Mouse (Mus musculus): ENCODE results near the gene Rps6ka5. TPM values are rescaled to one million over a fixed set of nuclear protein-coding genes. Genes with fewer than 3 reads are reported as not detected.

The Rps6ka5 gene
- polyA plus RNA-seq, 1 experiment from 2014 or later: 2.4 TPM

- 0 out of 2 replicates have a peak overlapping the region, but pooled peaks have one; percentile 5 for H3K4me3 ChIP-seq
- H3K27ac ChIP-seq (replicated peaks): peak overlapping the region; percentile 79
- DNase-seq (ENCODE audit: low spot score): peak; percentile 75
- H3K9me3 ChIP-seq (replicated peaks): no peaks in the 10 kb centered on the region
- no peaks in the 10 kb centered on the region for H3K27me3 ChIP-seq (ENCODE audit: low read depth, poor library complexity, severe bottlenecking)
- H3K36me3 ChIP-seq: no peaks in the 10 kb centered on the region
- WGBS: 23% methylated on average over 8 of the region's 8 CpGs
- peaks cover 45% of the 10 kb centered on the region for H3K4me1 ChIP-seq
These were observed 197.6 kb downstream of the Rps6ka5 start for GRCm38 (mm10) chr12:100529172-100529571.

- H3K4me1 ChIP-seq: peaks cover 40% of the 10 kb centered on the region
- no peaks in the 10 kb centered on the region for H3K9me3 ChIP-seq (replicated peaks)
- DNase-seq (ENCODE audit: low spot score): no peak
- no peaks in the 10 kb centered on the region for H3K36me3 ChIP-seq
- no peaks in the 10 kb centered on the region for H3K27me3 ChIP-seq (ENCODE audit: low read depth, poor library complexity, severe bottlenecking)
- WGBS: 60% methylated on average over 3 of the region's 3 CpGs
- H3K4me3 ChIP-seq: 0 out of 2 replicates have a peak overlapping the region, but pooled peaks have one; percentile 40
- H3K27ac ChIP-seq (replicated peaks): peak overlapping the region; percentile 79
These were observed 198.5 kb downstream of the Rps6ka5 start for GRCm38 (mm10) chr12:100528246-100528645.

GRCm38 (mm10) chr12:100527753-100528152 lies 199.0 kb downstream of the Rps6ka5 start:
- Histone ChIP-seq H3K27ac (replicated peaks) (peak overlapping the region; percentile 79), H3K4me1 (peaks cover 40% of the 10 kb centered on the region), H3K36me3 (no peaks in the 10 kb centered on the region), H3K27me3 (ENCODE audit: low read depth, poor library complexity, severe bottlenecking) (no peaks in the 10 kb centered on the region), H3K4me3 (peak overlapping the region; percentile 40), H3K9me3 (replicated peaks) (no peaks in the 10 kb centered on the region)
- 12% methylated on average over 9 of the region's 9 CpGs for WGBS
- peak; percentile 75 for DNase-seq (ENCODE audit: low spot score)

- Histone ChIP-seq H3K4me3 (peak overlapping the region; percentile 40), H3K36me3 (no peaks in the 10 kb centered on the region), H3K9me3 (replicated peaks) (no peaks in the 10 kb centered on the region), H3K27ac (replicated peaks) (peak overlapping the region; percentile 79), H3K27me3 (ENCODE audit: low read depth, poor library complexity, severe bottlenecking) (no peaks in the 10 kb centered on the region), H3K4me1 (peaks cover 40% of the 10 kb centered on the region)
- WGBS: 76% methylated on average over 9 of the region's 9 CpGs
- no peak for DNase-seq (ENCODE audit: low spot score)
These were observed 199.5 kb downstream of the Rps6ka5 start for GRCm38 (mm10) chr12:100527241-100527640.

GRCm38 (mm10) chr12:100525939-100526338 lies 200.8 kb downstream of the Rps6ka5 start:
- WGBS: 62% methylated on average over 1 of the region's 1 CpGs
- no peaks in the 10 kb centered on the region for H3K36me3 ChIP-seq
- H3K27me3 ChIP-seq (ENCODE audit: low read depth, poor library complexity, severe bottlenecking): peaks cover 12% of the 10 kb centered on the region; the same call in 1 of the 2 replicates
- no peak for DNase-seq (ENCODE audit: low spot score)
- no peak overlapping the region for H3K4me3 ChIP-seq
- peaks cover 43% of the 10 kb centered on the region for H3K4me1 ChIP-seq
- no peak overlapping the region for H3K27ac ChIP-seq (replicated peaks)
- no peaks in the 10 kb centered on the region for H3K9me3 ChIP-seq (replicated peaks)

GRCm38 (mm10) chr12:100520794-100521186 lies 206.0 kb downstream of the Rps6ka5 start, which contains the start of gene Ttc7b:
TSS of gene Ttc7b (minus strand) at chr12:100520826.
- WGBS: 5% methylated on average over 42 of the region's 42 CpGs
- Histone ChIP-seq H3K27ac (replicated peaks) (peak within 1 kb of the TSS; percentile 97), H3K36me3 (peaks cover 10% of the 10 kb centered on the region), H3K27me3 (ENCODE audit: low read depth, poor library complexity, severe bottlenecking) (peaks cover 13% of the 10 kb centered on the region; the same call in 1 of the 2 replicates), H3K4me1 (peaks cover 26% of the 10 kb centered on the region), H3K9me3 (replicated peaks) (no peaks in the 10 kb centered on the region), H3K4me3 (peak within 1 kb of the TSS; percentile 91)
- DNase-seq (ENCODE audit: low spot score): peak; percentile 65

- DNase-seq (ENCODE audit: low spot score): peak; percentile 65
- Histone ChIP-seq H3K9me3 (replicated peaks) (no peaks in the 10 kb centered on the region), H3K27me3 (ENCODE audit: low read depth, poor library complexity, severe bottlenecking) (peaks cover 13% of the 10 kb centered on the region; the same call in 1 of the 2 replicates), H3K36me3 (peaks cover 14% of the 10 kb centered on the region), H3K4me1 (peaks cover 26% of the 10 kb centered on the region), H3K4me3 (peak overlapping the region; percentile 91), H3K27ac (replicated peaks) (peak overlapping the region; percentile 97)
- WGBS: under 1% methylated on average over 76 of the region's 76 CpGs
These were observed 206.5 kb downstream of the Rps6ka5 start for GRCm38 (mm10) chr12:100520077-100520793.

GRCm38 (mm10) chr12:100519684-100520076 lies 207.1 kb downstream of the Rps6ka5 start:
- H3K9me3 ChIP-seq (replicated peaks): no peaks in the 10 kb centered on the region
- peaks cover 26% of the 10 kb centered on the region for H3K4me1 ChIP-seq
- 54% methylated on average over 7 of the region's 7 CpGs for WGBS
- H3K27ac ChIP-seq (replicated peaks): peak overlapping the region; percentile 97
- H3K4me3 ChIP-seq: peak overlapping the region; percentile 91
- H3K27me3 ChIP-seq (ENCODE audit: low read depth, poor library complexity, severe bottlenecking): peaks cover 13% of the 10 kb centered on the region; the same call in 1 of the 2 replicates
- H3K36me3 ChIP-seq: peaks cover 14% of the 10 kb centered on the region
- peak; percentile 37 for DNase-seq (ENCODE audit: low spot score)

- H3K9me3 ChIP-seq (replicated peaks): no peaks in the 10 kb centered on the region
- DNase-seq (ENCODE audit: low spot score): no peak
- WGBS: 92% methylated on average over 9 of the region's 9 CpGs
These were observed 209.4 kb downstream of the Rps6ka5 start for GRCm38 (mm10) chr12:100517371-100517770.

GRCm38 (mm10) chr12:100516161-100516838 lies 210.5 kb downstream of the Rps6ka5 start:
- WGBS: 100% methylated on average over 1 of the region's 1 CpGs
- Histone ChIP-seq H3K4me3 (no peak overlapping the region), H3K9me3 (replicated peaks) (no peaks in the 10 kb centered on the region), H3K27me3 (ENCODE audit: low read depth, poor library complexity, severe bottlenecking) (0 out of 2 replicates have a peak, but pooled peaks cover 4% of the 10 kb centered on the region), H3K4me1 (peaks cover 26% of the 10 kb centered on the region), H3K36me3 (peaks cover 33% of the 10 kb centered on the region), H3K27ac (replicated peaks) (no peak overlapping the region)
- no peak for DNase-seq (ENCODE audit: low spot score)

More at GRCm38 (mm10) chr12:100517371-100517770, 209.4 kb downstream of the Rps6ka5 start:
- Histone ChIP-seq H3K4me3 (no peak overlapping the region), H3K27ac (replicated peaks) (no peak overlapping the region), H3K4me1 (peaks cover 26% of the 10 kb centered on the region), H3K36me3 (peaks cover 24% of the 10 kb centered on the region), H3K27me3 (ENCODE audit: low read depth, poor library complexity, severe bottlenecking) (peaks cover 13% of the 10 kb centered on the region; the same call in 1 of the 2 replicates)

- H3K4me1 ChIP-seq: peaks cover 21% of the 10 kb centered on the region
- no peaks in the 10 kb centered on the region for H3K27me3 ChIP-seq (ENCODE audit: low read depth, poor library complexity, severe bottlenecking)
- no peaks in the 10 kb centered on the region for H3K9me3 ChIP-seq (replicated peaks)
- H3K36me3 ChIP-seq: peaks cover 41% of the 10 kb centered on the region
- 88% methylated on average over 4 of the region's 4 CpGs for WGBS
- no peak for DNase-seq (ENCODE audit: low spot score)
- no peak overlapping the region for H3K4me3 ChIP-seq
- no peak overlapping the region for H3K27ac ChIP-seq (replicated peaks)
These were observed 211.3 kb downstream of the Rps6ka5 start for GRCm38 (mm10) chr12:100515493-100515892.

- Histone ChIP-seq H3K4me1 (peaks cover 14% of the 10 kb centered on the region), H3K27me3 (ENCODE audit: low read depth, poor library complexity, severe bottlenecking) (no peaks in the 10 kb centered on the region), H3K9me3 (replicated peaks) (no peaks in the 10 kb centered on the region), H3K36me3 (peaks cover 43% of the 10 kb centered on the region), H3K27ac (replicated peaks) (no peak overlapping the region), H3K4me3 (no peak overlapping the region)
- WGBS: 91% methylated on average over 1 of the region's 1 CpGs
- no peak for DNase-seq (ENCODE audit: low spot score)
These were observed 212.2 kb downstream of the Rps6ka5 start for GRCm38 (mm10) chr12:100514611-100515010.

- H3K4me3 ChIP-seq: no peak overlapping the region
- no peak overlapping the region for H3K27ac ChIP-seq (replicated peaks)
- 89% methylated on average over 5 of the region's 5 CpGs for WGBS
- no peak for DNase-seq (ENCODE audit: low spot score)
- no peaks in the 10 kb centered on the region for H3K27me3 ChIP-seq (ENCODE audit: low read depth, poor library complexity, severe bottlenecking)
- H3K36me3 ChIP-seq: peaks cover 43% of the 10 kb centered on the region
- H3K4me1 ChIP-seq: no peaks in the 10 kb centered on the region
- H3K9me3 ChIP-seq (replicated peaks): no peaks in the 10 kb centered on the region
These were observed 213.7 kb downstream of the Rps6ka5 start for GRCm38 (mm10) chr12:100513131-100513530.

Measured in midbrain, embryonic 10.5 days (tissue).